In the genomic region with DNA sequence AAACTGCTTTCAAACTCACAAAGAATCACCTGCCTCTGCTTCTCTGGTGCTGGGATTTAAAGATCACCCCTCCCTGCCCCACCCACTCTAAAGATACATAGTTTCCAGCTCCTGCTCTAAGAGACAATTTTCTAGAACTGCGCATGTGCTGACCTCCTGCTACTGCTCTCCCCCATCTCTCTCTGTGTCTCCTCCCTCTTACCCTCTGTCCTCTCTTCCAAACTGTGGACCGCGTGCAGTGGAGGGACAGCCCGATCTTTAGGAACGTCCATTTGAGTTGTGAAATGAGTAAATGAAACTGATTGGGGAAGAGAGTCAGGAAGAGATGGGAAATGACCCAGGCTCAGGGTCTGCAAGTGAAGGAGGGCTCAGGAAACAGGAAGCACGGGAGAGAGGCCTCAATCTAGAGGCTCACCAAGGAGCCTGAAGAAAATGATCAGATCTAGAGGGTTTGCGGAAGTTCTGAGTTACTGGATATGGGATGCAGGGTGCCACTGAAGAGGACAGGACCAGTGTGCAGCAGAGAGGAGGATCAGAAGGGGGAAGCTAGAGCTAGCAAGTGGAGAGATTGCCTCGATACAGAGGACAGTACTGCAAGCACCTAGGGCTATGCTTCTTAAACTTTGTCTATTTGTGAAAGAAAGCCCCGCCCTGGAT, we compare ENCODE assay signal across 9 mouse cellular contexts. TPM values are rescaled to one million over a fixed set of nuclear protein-coding genes. Genes with fewer than 3 reads are reported as not detected.
DNase-seq lines count a peak whose midpoint lies in the region; ATAC-seq and TF ChIP-seq lines count a peak whose summit lies in the region.
"Had no signal": no experiment of that assay in that cellular context is flagged by ENCODE, and none has a peak within 500 bp of the region (broad histone marks: within the 10 kb centered on the region; RNA-seq: fewer than 3 reads in every experiment).

No protein-coding gene starts in this region.

- no peak for TF ChIP-seq RAD21 in CH12.LX (IDR thresholded peaks at IDR 0.05; ENCODE audit: low read depth, low read length)

- WGBS in heart, embryonic 15.5 days = 51% methylated on average over 9 of the region's 9 CpGs
- 65% methylated on average over 9 of the region's 9 CpGs for WGBS in hindbrain, embryonic 12.5 days
- 9% methylated on average over 9 of the region's 9 CpGs for WGBS in macrophage (ENCODE audit: missing documents)

- peak overlapping the region; percentile 88 for H3K4me2 ChIP-seq in heart, embryonic 15.5 days
- H3K4me2 ChIP-seq in CH12.LX (ENCODE audit: insufficient read depth, low read depth, poor library complexity, severe bottlenecking) = peak overlapping the region; percentile 100
- H3K4me2 ChIP-seq in hindbrain, embryonic 12.5 days (replicated peaks) = 0 out of 2 replicates have a peak overlapping the region, but pooled peaks have one; percentile 93

- no peak for DNase-seq in heart, postnatal 36 days
- DNase-seq in CH12.LX (ENCODE audit: extremely low read depth) = peak; percentile 89
- no peak for DNase-seq in layer of hippocampus, adult 18-20 months (ENCODE audit: low spot score in 2 of 2)
- DNase-seq in adrenal gland, postnatal 36 days = no peak
- no peak for DNase-seq in cerebellum, adult 9-11 months

- no peak overlapping the region for H3K27ac ChIP-seq in heart, embryonic 15.5 days
- H3K27ac ChIP-seq in CH12.LX (ENCODE audit: insufficient read depth, low read depth) (peak overlapping the region; percentile 65), macrophage (peak overlapping the region; percentile 68)
- H3K27ac ChIP-seq in hindbrain, embryonic 12.5 days = no peak overlapping the region

- no peak for ATAC-seq in heart, embryonic 15.5 days (replicated peaks; ENCODE audit: insufficient number of reproducible peaks, insufficient read depth, low FRiP score, low read depth)
- ATAC-seq in hindbrain, embryonic 12.5 days (ENCODE audit: low FRiP score) = no peak

- no peaks in the 10 kb centered on the region for H3K36me3 ChIP-seq in heart, embryonic 15.5 days
- H3K36me3 ChIP-seq in CH12.LX (replicated peaks in 1 of 2; ENCODE audit: control insufficient read depth in 1 of 2, insufficient read depth in 1 of 2, low read length in 1 of 2) (peaks cover 0 to 29% of the 10 kb centered on the region in 2 experiments), macrophage (ENCODE audit: inconsistent target) (no peaks in the 10 kb centered on the region)
- no peaks in the 10 kb centered on the region for H3K36me3 ChIP-seq in hindbrain, embryonic 12.5 days

- H3K27me3 ChIP-seq in heart, embryonic 15.5 days = no peaks in the 10 kb centered on the region
- H3K27me3 ChIP-seq in CH12.LX (replicated peaks) = no peaks in the 10 kb centered on the region
- H3K27me3 ChIP-seq in hindbrain, embryonic 12.5 days = peaks cover 15% of the 10 kb centered on the region; the same call in 1 of the 2 replicates

- no peak overlapping the region for H3K9ac ChIP-seq in heart, embryonic 15.5 days
- H3K9ac ChIP-seq in CH12.LX (ENCODE audit: insufficient read depth, low read depth) = peak overlapping the region; percentile 68
- no peak overlapping the region for H3K9ac ChIP-seq in hindbrain, embryonic 12.5 days

- in situ Hi-C loops in CH12.LX (cut with MboI; ENCODE audit: low pct_ligation_motif_present, low pct_unique_long_range_greater_than_20kb, low sequenced_read_pairs) = loop anchor here (5.0 kb wide), 1 partner anchor 37 kb away; no protein-coding TSS in a partner anchor

- TF ChIP-seq EP300 in CH12.LX (IDR thresholded peaks at IDR 0.05; ENCODE audit: low read length) = peak; percentile 49; the same call in 1 of the 2 replicates

- H3K79me2 ChIP-seq in CH12.LX (replicated peaks; ENCODE audit: control insufficient read depth, extremely low read depth, insufficient read depth, poor library complexity, severe bottlenecking) (peaks cover 16% of the 10 kb centered on the region), macrophage (ENCODE audit: inconsistent target) (peaks cover 7% of the 10 kb centered on the region; the same call in 1 of the 2 replicates)

- dilution Hi-C loops in CH12.LX (cut with MboI; ENCODE audit: extremely low pct_ligation_motif_present, extremely low pct_unique_long_range_greater_than_20kb, low sequenced_read_pairs) = no loop called here

- peak overlapping the region; percentile 5; the same call in 1 of the 2 replicates for H3K4me3 ChIP-seq in heart, embryonic 15.5 days
- H3K4me3 ChIP-seq in CH12.LX (replicated peaks in 1 of 3; ENCODE audit: low read depth in 2 of 3, low read length in 2 of 3, poor library complexity in 1 of 3) = peak overlapping the region; percentile 48 to 91 (median 69)
- no peak overlapping the region for H3K4me3 ChIP-seq in hindbrain, embryonic 12.5 days
- peak overlapping the region; percentile 10; the same call in 1 of the 2 replicates for H3K4me3 ChIP-seq in macrophage (ENCODE audit: inconsistent target)

- no peak for TF ChIP-seq CTCF in CH12.LX (conservative IDR thresholded peaks at IDR 0.05 in 1 of 2, IDR thresholded peaks at IDR 0.05 in 1 of 2; ENCODE audit: low read depth in 2 of 2, low read length in 2 of 2)

- peak; percentile 73 for TF ChIP-seq POLR2A in CH12.LX (IDR thresholded peaks at IDR 0.05; ENCODE audit: low read depth, low read length)

- H3K9me3 ChIP-seq in heart, embryonic 15.5 days (replicated peaks) = no peaks in the 10 kb centered on the region
- H3K9me3 ChIP-seq in CH12.LX (replicated peaks; ENCODE audit: low read length) = no peaks in the 10 kb centered on the region
- no peaks in the 10 kb centered on the region for H3K9me3 ChIP-seq in hindbrain, embryonic 12.5 days (replicated peaks)

- peaks cover 32% of the 10 kb centered on the region for H3K4me1 ChIP-seq in heart, embryonic 15.5 days (replicated peaks)
- H3K4me1 ChIP-seq in CH12.LX (ENCODE audit: control insufficient read depth in 1 of 2, insufficient read depth in 2 of 2) = peaks cover 8 to 59% of the 10 kb centered on the region in 2 experiments; a peak in 3 of 4 replicates
- H3K4me1 ChIP-seq in hindbrain, embryonic 12.5 days = peaks cover 20% of the 10 kb centered on the region

- intact Hi-C loops in heart, postnatal 36 days (cut with DNase I) = no loop called here

TF ChIP-seq in CH12.LX, 34 proteins besides CTCF, POLR2A, EP300 and RAD21 (continues in another document):
- TF ChIP-seq JUN (IDR thresholded peaks at IDR 0.05; ENCODE audit: insufficient read depth, low read depth, low read length) (no peak), MXI1 (IDR thresholded peaks at IDR 0.05; ENCODE audit: low read depth, low read length) (peak; percentile 53), NELFE (IDR thresholded peaks at IDR 0.05; ENCODE audit: low read depth, low read length) (0 out of 2 replicates have a peak, but pooled peaks have one; percentile 40), USF2 (conservative IDR thresholded peaks at IDR 0.05; ENCODE audit: low read depth, low read length) (no peak; the same call in 1 of the 2 replicates), BHLHE40 (IDR thresholded peaks at IDR 0.05; ENCODE audit: low read depth, low read length) (peak; percentile 36; the same call in 1 of the 2 replicates), SIN3A (IDR thresholded peaks at IDR 0.05; ENCODE audit: low read length) (peak; percentile 83), TCF12 (IDR thresholded peaks at IDR 0.05; ENCODE audit: low read depth, low read length) (no peak), CHD2 (IDR thresholded peaks at IDR 0.05; ENCODE audit: low read length) (0 out of 2 replicates have a peak, but pooled peaks have one; percentile 22), SMC3 (IDR thresholded peaks at IDR 0.05; ENCODE audit: low read depth, low read length) (no peak), MAZ (IDR thresholded peaks at IDR 0.05; ENCODE audit: low read depth, low read length) (peak; percentile 74)

RNA-seq across cellular contexts. Expression of a gene that starts 2.5 kb away (rescaled TPM):
- polyA plus RNA-seq in heart, embryonic 15.5 days (2015; fragmentation: Nextera tagmentation; extraction: Ambion mirVana) = 44.3 and 53.2 TPM in 2 replicates
- 1 to 10 TPM; 2.5 to 3.8 TPM for total RNA-seq in heart, postnatal 36 days (2021)
- 47.6 and 60.3 TPM in 2 replicates for total RNA-seq in CH12.LX (2012; rRNA removed)
- 138 and 146 TPM in 2 replicates for total RNA-seq in CH12.LX (2014; rRNA removed)
- 57.2 and 62.8 TPM in 2 replicates for polyA plus RNA-seq in CH12.LX (2012; ENCODE audit: insufficient read length, low read depth)
- polyA plus RNA-seq in hindbrain, embryonic 12.5 days (2016; fragmentation: Nextera tagmentation; extraction: Ambion mirVana) = 94.2 and 104 TPM in 2 replicates
- total RNA-seq in macrophage (2018; cell fraction: chromatin; rRNA removed) = 10 to 100 TPM in 2 of 26 experiments, 1 to 10 TPM in 14, under 1 TPM in 5, not detected in 5; 0.31 to 18.3 (median 1.9) TPM
- 10 to 100 TPM in 6 of 26 experiments, 1 to 10 TPM in 20; 1.8 to 14.4 (median 7.5) TPM for total RNA-seq in macrophage (2018; cell fraction: cytosol; rRNA removed)
- 10 to 100 TPM in 4 of 26 experiments, 1 to 10 TPM in 17, under 1 TPM in 3, not detected in 2; 0.48 to 20.8 (median 5.3) TPM for total RNA-seq in macrophage (2018; cell fraction: nucleus; rRNA removed)
- polyA plus RNA-seq in macrophage (2018) = 1.7 to 2.7 TPM (median 2.0 TPM) in 3 replicates
- 1 to 10 TPM; 3.3 to 4.0 TPM for total RNA-seq in layer of hippocampus, adult 18-20 months (2021)
- 1 to 10 TPM; 3.7 to 5.3 TPM for total RNA-seq in adrenal gland, postnatal 36 days (2021)

RNA-seq across cellular contexts. Expression of a gene that starts 23.6 kb away (rescaled TPM):
- polyA plus RNA-seq in heart, embryonic 15.5 days (2015; fragmentation: Nextera tagmentation; extraction: Ambion mirVana) = not detected in 2 replicates
- total RNA-seq in heart, postnatal 36 days (2021) = under 1 TPM in 1 of 2 experiments, not detected in 1; 0.14 TPM
- total RNA-seq in CH12.LX (2012; rRNA removed) (not detected in 2 replicates), CH12.LX (2014; rRNA removed) (0.11 TPM in 1 of 2 replicates, not detected in the other)
- polyA plus RNA-seq in CH12.LX (2012; ENCODE audit: insufficient read length, low read depth) (not detected in 2 replicates), macrophage (2018) (not detected in 3 replicates)
- not detected in 2 replicates for polyA plus RNA-seq in hindbrain, embryonic 12.5 days (2016; fragmentation: Nextera tagmentation; extraction: Ambion mirVana)
- not detected for total RNA-seq in macrophage (2018; cell fraction: chromatin; rRNA removed)
- not detected for total RNA-seq in macrophage (2018; cell fraction: cytosol; rRNA removed)
- total RNA-seq in macrophage (2018; cell fraction: nucleus; rRNA removed) = under 1 TPM in 1 of 26 experiments, not detected in 25; 0.29 TPM
- total RNA-seq in layer of hippocampus, adult 18-20 months (2021) = not detected
- total RNA-seq in adrenal gland, postnatal 36 days (2021) = not detected
- total RNA-seq: megakaryocyte-erythroid progenitor cell, adult 5-6 weeks had no signal

RNA-seq across cellular contexts. Expression of a gene that starts 44.6 kb away (rescaled TPM):
- 130 and 146 TPM in 2 replicates for polyA plus RNA-seq in heart, embryonic 15.5 days (2015; fragmentation: Nextera tagmentation; extraction: Ambion mirVana)
- total RNA-seq in heart, postnatal 36 days (2021) = 10 to 100 TPM; 81.1 to 85.3 TPM
- 301 and 349 TPM in 2 replicates for total RNA-seq in CH12.LX (2012; rRNA removed)
- 450 and 454 TPM in 2 replicates for total RNA-seq in CH12.LX (2014; rRNA removed)
- 454 and 493 TPM in 2 replicates for polyA plus RNA-seq in CH12.LX (2012; ENCODE audit: insufficient read length, low read depth)
- polyA plus RNA-seq in hindbrain, embryonic 12.5 days (2016; fragmentation: Nextera tagmentation; extraction: Ambion mirVana) = 266 and 282 TPM in 2 replicates
- 100 to 1,000 TPM in 4 of 26 experiments, 10 to 100 TPM in 22; 43.3 to 129 (median 74.1) TPM for total RNA-seq in macrophage (2018; cell fraction: chromatin; rRNA removed)
- 1,000 to 10,000 TPM in 1 of 26 experiments, 100 to 1,000 TPM in 25; 474 to 1,048 (median 650) TPM for total RNA-seq in macrophage (2018; cell fraction: cytosol; rRNA removed)
- total RNA-seq in macrophage (2018; cell fraction: nucleus; rRNA removed) = 100 to 1,000 TPM; 108 to 364 (median 196) TPM
- 719 to 1,119 TPM (median 1,119 TPM) in 3 replicates for polyA plus RNA-seq in macrophage (2018)
- 100 to 1,000 TPM; 284 to 304 TPM for total RNA-seq in layer of hippocampus, adult 18-20 months (2021)
- 100 to 1,000 TPM; 183 to 188 TPM for total RNA-seq in adrenal gland, postnatal 36 days (2021)

Comparison
In these comparisons a context has a peak if more than half of its experiments do, and no peak if none do; other contexts are left out.
1. H3K27ac ChIP-seq: peak in CH12.LX (single experiment) and macrophage (single experiment); none in heart, embryonic 15.5 days (single experiment) and hindbrain, embryonic 12.5 days (single experiment).
2. RNA of a gene that starts 2.5 kb away (total RNA-seq): 47.6 to 146 TPM in CH12.LX; 3.7 to 5.3 TPM in adrenal gland, postnatal 36 days, 3.3 to 4.0 TPM in layer of hippocampus, adult 18-20 months and 2.5 to 3.8 TPM in heart, postnatal 36 days; every median in the first group is over 4 times any median in the second.
3. Peak in every context shown above with its lines, with median percentiles within 50 percentile points of each other: H3K4me2 ChIP-seq.